Mouse (Mus musculus) cerebellum, adult 8-10 months (tissue): Measurements from ENCODE around the gene Mtr.

Experiments
- DNase-seq: peaks from one replicate; pipeline ENCODE4 v3.0.0; 2022

Gene Mtr

GRCm38 (mm10) chr13:12257391-12258380 is at the start of gene Mtr:
Gene Mtr, minus strand, starts transcription at chr13:12258113.
- peak; percentile 92 for DNase-seq

DNA sequence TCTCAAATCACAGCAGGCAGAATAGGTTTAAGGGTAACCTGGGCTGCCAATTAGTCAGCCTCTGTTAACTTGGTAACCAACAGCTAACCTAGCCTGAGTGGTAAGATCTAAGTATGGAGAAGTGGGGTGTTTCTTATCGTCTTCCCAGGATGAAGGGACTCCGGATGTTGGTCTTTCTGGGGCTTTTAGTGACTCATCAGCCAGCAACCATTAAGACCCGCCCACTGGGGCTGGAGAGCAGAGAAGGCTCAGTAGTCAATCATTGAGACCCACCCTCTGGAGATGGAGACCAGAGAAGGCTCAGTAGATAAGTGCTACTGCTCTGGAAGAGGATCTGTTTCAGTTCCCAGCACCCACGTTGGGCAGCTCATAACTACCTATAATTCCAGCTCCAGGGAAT is 49.4 kb upstream of the Mtr start:
- no peak for DNase-seq

GRCm38 (mm10) chr13:12305540-12305939 is 47.6 kb upstream of the Mtr start:
- DNase-seq = no peak

GRCm38 (mm10) chr13:12304991-12305390 is 47.1 kb upstream of the Mtr start:
- no peak for DNase-seq

DNA sequence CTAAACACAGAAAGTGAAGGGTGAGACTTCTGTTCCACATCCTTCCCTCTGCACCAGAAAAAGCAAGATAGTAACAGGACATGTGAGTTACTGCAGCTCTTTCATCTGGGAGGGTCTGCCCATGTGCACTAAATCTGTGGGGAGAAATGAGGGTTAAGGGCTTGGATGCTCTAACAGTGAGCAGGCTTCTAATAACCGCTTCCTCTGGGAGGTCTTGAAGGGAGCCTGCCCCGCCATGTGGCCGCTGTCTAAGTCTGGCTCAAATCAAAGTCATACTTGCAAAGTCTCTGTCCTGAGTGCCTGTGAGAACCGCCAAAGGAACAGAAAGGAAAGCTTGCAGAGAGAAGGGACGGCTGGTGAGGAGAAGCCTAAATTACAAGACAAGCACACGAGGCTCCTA is 39.9 kb upstream of the Mtr start:
- no peak for DNase-seq

DNA sequence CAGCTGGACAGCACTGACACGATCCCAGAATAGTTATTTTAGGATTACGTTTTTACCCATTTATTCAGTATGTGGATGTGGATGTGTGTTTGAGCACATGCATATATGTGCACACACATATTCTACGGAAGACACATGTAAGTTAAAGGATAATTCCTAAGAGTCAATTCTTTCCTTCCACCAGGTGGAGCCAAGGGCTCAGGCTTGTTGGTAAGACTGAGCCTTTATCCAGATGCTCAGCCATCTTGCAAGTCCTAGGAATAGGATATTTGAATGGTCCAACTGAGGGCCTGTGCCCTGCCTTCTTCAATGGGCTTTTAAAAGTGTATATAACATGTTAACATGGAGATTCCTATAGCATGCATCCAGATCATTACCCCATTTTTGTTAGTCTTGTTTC is 38.8 kb upstream of the Mtr start:
- no peak for DNase-seq

- DNase-seq = no peak
Measured at GRCm38 (mm10) chr13:12293810-12294209, 35.9 kb upstream of the Mtr start.

DNA sequence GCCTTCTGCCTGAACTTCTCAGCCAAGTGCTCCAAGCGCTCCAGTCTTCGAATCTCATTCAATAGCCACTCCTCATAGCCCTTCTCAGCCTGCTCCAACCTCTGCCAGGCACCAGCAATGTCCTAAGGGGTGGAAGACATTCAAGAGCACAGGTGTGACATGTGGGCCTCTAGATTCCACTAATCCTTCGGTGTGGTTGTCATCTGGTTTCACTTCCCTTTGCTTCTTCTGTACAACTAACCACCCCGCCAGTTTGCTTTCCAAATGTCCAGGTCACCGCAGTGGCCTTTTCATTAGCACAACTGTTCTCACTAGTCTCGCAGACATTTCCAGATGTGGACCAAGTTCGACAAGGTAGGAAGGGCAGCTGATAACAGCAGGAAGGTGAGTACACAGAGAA is 32.8 kb upstream of the Mtr start:
- DNase-seq = no peak

- DNase-seq = no peak
Measured at GRCm38 (mm10) chr13:12284528-12284927, 26.6 kb upstream of the Mtr start.

GRCm38 (mm10) chr13:12283826-12284225 is 25.9 kb upstream of the Mtr start:
- DNase-seq = no peak

GRCm38 (mm10) chr13:12274721-12275120 is 16.8 kb upstream of the Mtr start:
- no peak for DNase-seq

- no peak for DNase-seq
Measured at GRCm38 (mm10) chr13:12274220-12274619, 16.3 kb upstream of the Mtr start.

- peak; percentile 35 for DNase-seq
Measured at GRCm38 (mm10) chr13:12272953-12273352, 15.0 kb upstream of the Mtr start.

DNA sequence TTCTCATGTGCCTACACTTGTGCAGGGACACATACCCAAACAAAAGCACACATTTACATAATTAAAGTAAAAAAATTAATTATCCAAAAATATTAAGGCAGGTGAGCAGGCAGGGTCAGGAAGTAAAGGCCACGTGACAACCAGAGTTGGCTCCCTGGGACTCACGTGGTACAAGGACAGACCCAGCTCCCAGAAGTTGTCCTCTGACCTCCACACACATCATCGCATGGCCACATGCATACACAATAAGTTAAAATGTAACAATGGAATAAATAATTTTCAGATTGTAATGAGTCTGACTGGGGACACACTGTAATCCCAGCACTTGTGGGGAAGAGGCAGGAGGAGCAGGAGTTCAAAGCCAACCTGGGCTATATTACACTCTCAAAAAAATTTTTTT is 10.1 kb upstream of the Mtr start:
- DNase-seq = no peak

DNA sequence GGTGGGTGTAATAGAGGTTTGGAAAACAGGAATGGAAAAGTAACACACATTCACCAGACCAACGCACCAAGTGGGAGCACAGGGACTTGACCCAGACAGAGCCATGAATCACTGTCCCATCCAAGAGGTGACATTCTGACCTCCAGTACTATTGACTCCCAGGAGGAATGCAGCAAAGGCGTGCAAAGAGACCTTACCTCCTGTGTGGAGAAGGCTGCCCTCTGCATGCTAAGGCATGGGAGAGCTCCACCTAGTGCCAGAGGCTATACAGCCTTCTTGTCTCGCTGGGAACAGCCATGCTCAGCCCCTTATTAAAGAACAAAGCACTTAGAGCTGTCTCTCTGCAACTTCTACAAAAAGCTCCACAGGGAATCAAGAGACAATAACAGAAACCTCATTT is 9.2 kb upstream of the Mtr start:
- no peak for DNase-seq

DNA sequence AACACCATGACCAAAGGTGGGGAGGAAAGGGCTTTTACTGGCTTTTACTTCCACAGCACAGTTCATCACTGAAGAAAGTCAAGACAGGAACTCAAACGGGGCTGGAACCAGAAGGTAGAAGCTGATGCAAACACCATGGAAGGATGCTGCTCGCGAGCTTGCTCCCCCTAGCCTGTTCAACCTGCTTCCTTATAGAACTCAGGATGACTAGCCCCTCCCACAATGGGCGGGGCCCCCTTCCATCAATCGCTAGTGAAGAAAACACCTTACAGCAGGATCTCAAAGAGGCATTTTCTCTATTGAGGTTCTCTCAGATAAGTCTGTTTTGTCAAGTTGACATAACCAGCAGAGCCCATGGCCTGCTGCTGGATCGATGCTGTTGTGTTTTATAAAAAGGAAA is 6.1 kb upstream of the Mtr start:
- no peak for DNase-seq

- DNase-seq = no peak
Measured at GRCm38 (mm10) chr13:12261505-12261904, 3.6 kb upstream of the Mtr start.

DNA sequence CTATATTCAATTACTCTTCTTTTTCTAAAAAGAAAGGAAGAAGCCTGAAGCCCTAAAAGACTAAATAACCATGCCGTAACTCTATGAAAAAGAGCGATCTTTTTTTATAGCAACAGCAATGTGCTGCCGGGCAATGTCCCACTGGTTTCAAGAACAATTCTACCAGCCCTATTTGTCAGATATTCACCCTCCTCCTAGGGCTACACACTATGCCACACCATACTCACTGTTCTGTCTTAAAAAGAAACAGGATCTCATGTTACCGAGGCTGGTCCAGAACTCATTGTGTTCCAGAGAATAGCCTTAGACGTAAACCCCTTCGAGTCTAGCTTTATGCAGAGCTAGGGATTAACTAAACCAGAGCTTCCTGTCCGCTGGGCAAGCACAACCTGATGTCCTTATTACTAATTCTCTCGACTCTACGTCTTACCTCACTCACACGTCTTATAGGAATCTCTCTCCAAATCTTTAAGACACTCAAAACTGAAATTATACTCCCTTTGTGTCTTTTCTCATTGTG is 982 bp downstream of the Mtr start:
- no peak for DNase-seq

GRCm38 (mm10) chr13:12255911-12256705 is 1.8 kb downstream of the Mtr start:
- DNase-seq = no peak

DNA sequence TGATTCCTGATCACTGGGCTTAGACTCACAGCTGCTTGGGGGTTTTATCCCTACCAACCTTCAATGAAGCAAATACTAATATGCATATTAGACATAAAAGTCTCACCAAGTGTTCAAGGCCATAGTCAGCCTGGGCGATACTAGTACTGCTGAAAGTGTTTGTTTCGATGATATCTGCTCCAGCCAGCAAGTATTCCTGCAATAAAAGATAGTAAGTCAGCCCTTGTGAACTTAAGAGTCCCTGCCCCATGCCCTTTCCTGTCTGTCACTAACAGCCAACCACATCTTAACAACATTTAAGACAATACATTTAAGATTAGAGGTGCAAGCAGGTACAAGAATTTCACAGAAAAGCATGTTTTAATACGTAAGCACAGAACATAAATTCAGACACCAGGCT is 7.4 kb downstream of the Mtr start:
- no peak for DNase-seq

DNA sequence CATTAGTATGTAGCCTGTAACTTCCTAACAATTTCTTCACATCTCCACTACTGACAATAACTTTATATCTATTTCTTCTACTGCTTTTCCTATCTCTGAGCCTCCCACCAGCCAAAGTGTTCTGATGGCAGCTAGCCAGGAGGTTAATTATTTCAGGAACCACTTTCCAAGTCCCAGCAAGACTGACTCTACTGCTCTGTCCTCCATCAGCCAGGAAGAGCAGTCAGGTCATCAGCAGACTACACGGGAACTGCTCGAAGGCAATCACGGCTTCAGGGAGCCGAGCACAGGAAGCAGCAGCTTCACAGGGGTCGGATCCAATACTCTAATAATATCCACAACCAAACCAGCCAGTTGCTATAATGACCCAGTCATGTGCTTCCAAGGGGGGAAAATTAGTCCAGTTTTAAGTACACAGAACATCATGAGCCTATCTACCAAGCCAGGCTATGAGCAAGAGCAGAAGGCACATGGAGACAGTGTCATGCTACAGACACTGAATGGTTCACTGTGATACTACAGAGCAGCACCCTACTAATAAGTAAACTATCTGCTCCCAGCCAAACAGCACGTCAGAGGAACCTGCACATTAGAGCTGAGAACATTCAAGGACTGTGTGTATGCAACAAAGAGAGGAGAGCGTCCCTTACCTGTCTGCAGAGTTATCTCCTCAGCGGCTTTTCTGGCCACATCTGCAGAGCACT is 8.6 kb downstream of the Mtr start:
- DNase-seq = no peak

- no peak for DNase-seq
Measured at GRCm38 (mm10) chr13:12245938-12246337, 12.0 kb downstream of the Mtr start.

- DNase-seq = no peak
Measured at GRCm38 (mm10) chr13:12243991-12244390, 13.9 kb downstream of the Mtr start.
